In genomic region chr2:52072491-52073140, GRCm38 (mm10) we compare ENCODE assay signal across 8 mouse cellular contexts. TPM values are rescaled to one million over a fixed set of nuclear protein-coding genes. Genes with fewer than 3 reads are reported as not detected.
DNase-seq lines count a peak whose midpoint lies in the region; ATAC-seq and TF ChIP-seq lines count a peak whose summit lies in the region.

Rif1 (plus strand) TSS chr2:52072832.

- H3K4me1 ChIP-seq in brown adipose tissue, adult 24 weeks (ENCODE audit: control insufficient read depth, insufficient read depth, insufficient read length, low read length): no peaks in the 10 kb centered on the region; the same call in 1 of the 2 replicates
- peaks cover 21% of the 10 kb centered on the region for H3K4me1 ChIP-seq in heart, embryonic 13.5 days
- H3K4me1 ChIP-seq in liver, embryonic 11.5 days (replicated peaks; ENCODE audit: control insufficient read depth, insufficient read depth, low read length): peaks cover 6% of the 10 kb centered on the region

- peaks cover 32% of the 10 kb centered on the region for H3K36me3 ChIP-seq in heart, embryonic 13.5 days
- peaks cover 18% of the 10 kb centered on the region for H3K36me3 ChIP-seq in liver, embryonic 11.5 days (ENCODE audit: control insufficient read depth, insufficient read depth, low read length)
- H3K36me3 ChIP-seq in myocyte (ENCODE audit: control insufficient read depth, insufficient read depth): peaks cover 12% of the 10 kb centered on the region

- no peak within 1 kb of the TSS for H3K27ac ChIP-seq in brown adipose tissue, adult 24 weeks (replicated peaks; ENCODE audit: low read depth, low read length)
- H3K27ac ChIP-seq in heart, embryonic 13.5 days (replicated peaks): peak within 1 kb of the TSS; percentile 84
- peak within 1 kb of the TSS; percentile 87 for H3K27ac ChIP-seq in liver, embryonic 11.5 days (ENCODE audit: low read depth, low read length)

- H3K79me2 ChIP-seq in myocyte (ENCODE audit: control insufficient read depth, insufficient read depth): peaks cover 13% of the 10 kb centered on the region

- peak; percentile 58 for TF ChIP-seq POLR2A in myocyte (IDR thresholded peaks at IDR 0.05; ENCODE audit: insufficient read length, low read depth)

- H3K9ac ChIP-seq in heart, embryonic 13.5 days: peak within 1 kb of the TSS; percentile 98
- peak within 1 kb of the TSS; percentile 99 for H3K9ac ChIP-seq in liver, embryonic 11.5 days (ENCODE audit: low read depth, low read length)

- peak within 1 kb of the TSS; percentile 74 for H3ac ChIP-seq in myocyte (ENCODE audit: control insufficient read depth, insufficient read length)

- peak within 1 kb of the TSS; percentile 100 for H3K4me3 ChIP-seq in brown adipose tissue, adult 24 weeks (ENCODE audit: insufficient read depth, low read depth, low read length)
- H3K4me3 ChIP-seq in heart, embryonic 13.5 days: peak within 1 kb of the TSS; percentile 99
- peak within 1 kb of the TSS; percentile 99 for H3K4me3 ChIP-seq in liver, embryonic 11.5 days (ENCODE audit: low read depth, low read length)
- H3K4me3 ChIP-seq in myocyte: peak within 1 kb of the TSS; percentile 52

- H3K4me2 ChIP-seq in heart, embryonic 13.5 days: peak within 1 kb of the TSS; percentile 77
- H3K4me2 ChIP-seq in liver, embryonic 11.5 days: peak within 1 kb of the TSS; percentile 84
- peak within 1 kb of the TSS; percentile 74 for H3K4me2 ChIP-seq in myocyte (ENCODE audit: low read depth)

- WGBS in heart, embryonic 13.5 days: under 1% methylated on average over 51 of the region's 72 CpGs
- WGBS in liver, embryonic 11.5 days: under 1% methylated on average over 57 of the region's 72 CpGs

- H3K9me3 ChIP-seq in heart, embryonic 13.5 days: no peaks in the 10 kb centered on the region
- no peaks in the 10 kb centered on the region for H3K9me3 ChIP-seq in liver, embryonic 11.5 days (ENCODE audit: control insufficient read depth, low read length)

- peak; percentile 83 for DNase-seq in CD4-positive helper T cell, adult 2 months (ENCODE audit: low read depth, low spot score)
- peak; percentile 94 for DNase-seq in kidney, postnatal 10 days
- peak; percentile 91 for DNase-seq in liver, embryonic 11.5 days (ENCODE audit: low spot score)
- peak; percentile 85 to 94 for DNase-seq in spleen, postnatal 4 days (ENCODE audit: low spot score in 2 of 2)

- no peaks in the 10 kb centered on the region for H3K27me3 ChIP-seq in heart, embryonic 13.5 days (replicated peaks)
- no peaks in the 10 kb centered on the region for H3K27me3 ChIP-seq in liver, embryonic 11.5 days (replicated peaks; ENCODE audit: control insufficient read depth, insufficient read depth, low read length)
- H3K27me3 ChIP-seq in myocyte (ENCODE audit: control insufficient read depth, insufficient read depth, insufficient read length): no peaks in the 10 kb centered on the region

- ATAC-seq in erythroid progenitor cell, adult 5-6 weeks (replicated peaks; ENCODE audit: low FRiP score, poor library complexity, severe bottlenecking): peak; percentile 96
- ATAC-seq in heart, embryonic 13.5 days (ENCODE audit: extremely low read depth, insufficient number of reproducible peaks, low FRiP score, low TSS enrichment): peak; percentile 93
- peak; percentile 95 for ATAC-seq in liver, embryonic 11.5 days (replicated peaks; ENCODE audit: low FRiP score)

TF ChIP-seq in myocyte, 11 proteins besides CTCF, POLR2A, EP300 and RAD21:
- TF ChIP-seq MAX (IDR thresholded peaks at IDR 0.05; ENCODE audit: low read depth): no peak
- TF ChIP-seq E2F4 (IDR thresholded peaks at IDR 0.05; ENCODE audit: insufficient read depth): peak; percentile 66
- TF ChIP-seq MYOD1 (IDR thresholded peaks at IDR 0.05; ENCODE audit: control insufficient read depth in 1 of 3, insufficient read length in 2 of 3, low read depth in 2 of 3): peak in 1 of 3 experiments; percentile 2

RNA-seq across cellular contexts. Expression of gene Rif1, which starts in this region (rescaled TPM):
- 4.9 and 5.3 TPM in 2 replicates for polyA plus RNA-seq in brown adipose tissue, adult 24 weeks (2012; ENCODE audit: insufficient read depth, insufficient read length, missing spikeins)
- 76.7 and 82.9 TPM in 2 replicates for total RNA-seq in erythroid progenitor cell, adult 5-6 weeks (2015; ENCODE audit: low replicate concordance)
- 79.9 and 133 TPM in 2 replicates for total RNA-seq in erythroid progenitor cell, adult 5-6 weeks (2017; ENCODE audit: low replicate concordance)
- polyA plus RNA-seq in heart, embryonic 13.5 days (2015; fragmentation: Nextera tagmentation; extraction: Ambion mirVana): 16.3 and 16.6 TPM in 2 replicates
- polyA plus RNA-seq in liver, embryonic 11.5 days (2014; fragmentation: Nextera tagmentation; extraction: Ambion mirVana): 41.5 and 44.9 TPM in 2 replicates
- 3.0 TPM for polyA plus RNA-seq in myocyte (2012; fragmentation: generic; extraction: Trizol)
